Mouse (Mus musculus) kidney, postnatal 0 days (tissue): ENCODE measurements at regions not wholly inside any gene's neighbourhood (a gene's known extent, or its start where the extent isn't known, plus 50 kb on each side); places are given as distances from the start of the nearest gene placed in this dataset.

ENCODE experiments used
- ATAC-seq: fragments of 200-750 bp; cut with Nextera tagmentation; replicated peaks from 2 replicates; pipeline ENCODE4 v1.8.0; 2017; ENCODE audit warnings: low read depth, moderate number of reproducible peaks, moderate TSS enrichment, moderate library complexity; ENCODE audit not compliant: low FRiP score
- DNase-seq: peaks from one replicate; pipeline ENCODE4 v3.0.0-alpha.2; 2016; ENCODE audit warnings: low spot score
- H3K27ac ChIP-seq: fragments of 300-500 bp; sonication (generic); 2 replicates; pipeline ENCODE4 v1.5.1; 2014; ENCODE audit warnings: mild to moderate bottlenecking
- H3K27me3 ChIP-seq: fragments of 300-500 bp; sonication (generic); 2 replicates; pipeline ENCODE4 v1.6.1; 2014; ENCODE audit warnings: low read length, mixed read lengths; ENCODE audit not compliant: insufficient read depth
- H3K36me3 ChIP-seq: fragments of 300-500 bp; sonication (generic); 2 replicates; pipeline ENCODE4 v1.6.1; 2014; ENCODE audit warnings: low read length, mixed read lengths; ENCODE audit not compliant: insufficient read depth
- H3K4me1 ChIP-seq: fragments of 300-500 bp; sonication (generic); replicated peaks from 2 replicates; pipeline ENCODE4 v1.6.1; 2014; ENCODE audit warnings: antibody characterized with exemption, low read length, mixed read lengths; ENCODE audit not compliant: insufficient read depth
- H3K4me2 ChIP-seq: fragments of 300-500 bp; sonication (generic); 2 replicates; pipeline ENCODE4 v1.6.1; 2014; ENCODE audit warnings: mild to moderate bottlenecking, low read length, moderate library complexity, mixed read lengths
- H3K4me3 ChIP-seq: fragments of 300-500 bp; sonication (generic); replicated peaks from 2 replicates; pipeline ENCODE4 v1.5.1; 2014; ENCODE audit warnings: low read depth, low read length
- H3K9ac ChIP-seq: fragments of 300-500 bp; sonication (generic); 2 replicates; pipeline ENCODE4 v1.6.1; 2014; ENCODE audit warnings: low read depth, low read length
- H3K9me3 ChIP-seq: fragments of 300-500 bp; sonication (generic); replicated peaks from 2 replicates; pipeline ENCODE4 v1.6.1; 2016; ENCODE audit warnings: low read length, inconsistent platforms, mixed read lengths
- CTCF ChIP-seq: IDR thresholded peaks from 2 replicates; pipeline ENCODE4 v1.5.1; 2016; ENCODE audit warnings: antibody characterized with exemption, low read depth, mild to moderate bottlenecking, moderate library complexity
- WGBS: fragments of 180-500 bp; shearing (Covaris S2); extraction: QIAGEN DNeasy Blood & Tissue Kit; methylation state at CpG from one replicate; pipeline ENCODE4 v1.1.7; 2014; 5-methylcytosine and 5-hydroxymethylcytosine counted together

GRCm38 (mm10) chr2:92521527-92521926, 61.2 kb upstream of the Slc35c1 start:
- no peak overlapping the region for H3K9ac ChIP-seq
- H3K9me3 ChIP-seq = no peaks in the 10 kb centered on the region
- H3K27ac ChIP-seq = no peak overlapping the region
- no peaks in the 10 kb centered on the region for H3K36me3 ChIP-seq
- ATAC-seq (no peak), DNase-seq (no peak)
- no peak for TF ChIP-seq CTCF
- no peak overlapping the region for H3K4me2 ChIP-seq
- no peaks in the 10 kb centered on the region for H3K27me3 ChIP-seq
- WGBS = 78% methylated on average over 8 of the region's 8 CpGs
- no peak overlapping the region for H3K4me3 ChIP-seq
- no peaks in the 10 kb centered on the region; the same call in 1 of the 2 replicates for H3K4me1 ChIP-seq

GRCm38 (mm10) chr2:92519396-92519795, 59.1 kb upstream of the Slc35c1 start:
- ATAC-seq (no peak), DNase-seq (no peak)
- H3K9me3 ChIP-seq = no peaks in the 10 kb centered on the region
- TF ChIP-seq CTCF = no peak
- H3K4me3 ChIP-seq = no peak overlapping the region
- H3K4me2 ChIP-seq = no peak overlapping the region
- H3K27me3 ChIP-seq = no peaks in the 10 kb centered on the region
- H3K9ac ChIP-seq = no peak overlapping the region
- H3K27ac ChIP-seq = no peak overlapping the region
- H3K4me1 ChIP-seq = no peaks in the 10 kb centered on the region
- WGBS = 70% methylated on average over 8 of the region's 8 CpGs
- no peaks in the 10 kb centered on the region for H3K36me3 ChIP-seq

GRCm38 (mm10) chr2:92518891-92519290, 58.6 kb upstream of the Slc35c1 start:
- H3K4me2 ChIP-seq = no peak overlapping the region
- H3K9ac ChIP-seq = no peak overlapping the region
- no peaks in the 10 kb centered on the region for H3K9me3 ChIP-seq
- WGBS = 71% methylated on average over 8 of the region's 8 CpGs
- TF ChIP-seq CTCF = no peak
- H3K4me1 ChIP-seq = no peaks in the 10 kb centered on the region
- no peaks in the 10 kb centered on the region for H3K36me3 ChIP-seq
- no peak overlapping the region for H3K4me3 ChIP-seq
- DNase-seq (no peak), ATAC-seq (no peak)
- no peak overlapping the region for H3K27ac ChIP-seq
- H3K27me3 ChIP-seq = no peaks in the 10 kb centered on the region

GRCm38 (mm10) chr2:92514961-92515360, 54.6 kb upstream of the Slc35c1 start:
- 28% methylated on average over 6 of the region's 6 CpGs for WGBS
- Histone ChIP-seq H3K4me2 (no peak overlapping the region), H3K27ac (no peak overlapping the region), H3K9me3 (no peaks in the 10 kb centered on the region), H3K4me3 (no peak overlapping the region), H3K27me3 (no peaks in the 10 kb centered on the region), H3K9ac (no peak overlapping the region), H3K36me3 (no peaks in the 10 kb centered on the region), H3K4me1 (no peaks in the 10 kb centered on the region)
- DNase-seq (peak; percentile 25), ATAC-seq (no peak)
- no peak for TF ChIP-seq CTCF

- no peak for TF ChIP-seq CTCF
- 53% methylated on average over 6 of the region's 6 CpGs for WGBS
- Histone ChIP-seq H3K9me3 (no peaks in the 10 kb centered on the region), H3K27ac (no peak overlapping the region), H3K27me3 (no peaks in the 10 kb centered on the region), H3K4me1 (no peaks in the 10 kb centered on the region), H3K4me2 (no peak overlapping the region), H3K36me3 (no peaks in the 10 kb centered on the region), H3K4me3 (no peak overlapping the region), H3K9ac (no peak overlapping the region)
- ATAC-seq (no peak), DNase-seq (no peak)
Measured at GRCm38 (mm10) chr2:92511771-92512744, 51.7 kb upstream of the Slc35c1 start.
